Mouse (Mus musculus) forebrain, postnatal 0 days (tissue): ENCODE data around the gene Sez6. TPM values are rescaled to one million over a fixed set of nuclear protein-coding genes. Genes with fewer than 3 reads are reported as not detected.
A peak's percentile ranks its signal among the peaks of the same experiment; 100 is the strongest.

Experiments used
- ATAC-seq: fragments of 200-750 bp; cut with Nextera tagmentation; 2 replicates; pipeline ENCODE4 v1.8.0; 2017; ENCODE audit warnings: mild to moderate bottlenecking, moderate library complexity
- DNase-seq: peaks from one replicate; pipeline ENCODE4 v3.0.0-alpha.2; 2015
- H3K27ac ChIP-seq: fragments of 300-500 bp; sonication (generic); 2 replicates; pipeline ENCODE4 v1.5.1; 2014; ENCODE audit warnings: low read depth, mild to moderate bottlenecking, antibody characterized with exemption, low read length, moderate library complexity, mixed read lengths
- H3K27me3 ChIP-seq: fragments of 300-500 bp; sonication (generic); 2 replicates; pipeline ENCODE4 v1.6.1; 2014; ENCODE audit warnings: mild to moderate bottlenecking, low read length, mixed read lengths; ENCODE audit not compliant: insufficient read depth
- H3K36me3 ChIP-seq: fragments of 300-500 bp; sonication (generic); 2 replicates; pipeline ENCODE4 v1.6.1; 2014; ENCODE audit warnings: mild to moderate bottlenecking, moderate library complexity; ENCODE audit not compliant: insufficient read depth
- H3K4me1 ChIP-seq: fragments of 300-500 bp; sonication (generic); 2 replicates; pipeline ENCODE4 v1.6.1; 2014; ENCODE audit warnings: antibody characterized with exemption; ENCODE audit not compliant: insufficient read depth
- H3K4me2 ChIP-seq: fragments of 300-500 bp; sonication (generic); 2 replicates; pipeline ENCODE4 v1.6.1; 2014; ENCODE audit warnings: low read depth, mild to moderate bottlenecking, moderate library complexity
- H3K4me3 ChIP-seq: fragments of 300-500 bp; sonication (generic); 2 replicates; pipeline ENCODE4 v1.5.1; 2014; ENCODE audit warnings: low read depth, low read length, mixed read lengths
- H3K9ac ChIP-seq: fragments of 300-500 bp; sonication (generic); 2 replicates; pipeline ENCODE4 v1.6.1; 2014; ENCODE audit warnings: mild to moderate bottlenecking
- H3K9me3 ChIP-seq: fragments of 300-500 bp; sonication (generic); 2 replicates; pipeline ENCODE4 v1.6.1; 2016; ENCODE audit warnings: low read length
- CTCF ChIP-seq: sonication (generic); IDR thresholded peaks from 2 replicates; pipeline ENCODE4 v1.5.1; 2016; ENCODE audit warnings: antibody characterized with exemption, control low read depth, low read depth
- WGBS: fragments of 180-500 bp; shearing (Covaris S2); extraction: QIAGEN DNeasy Blood & Tissue Kit; methylation state at CpG from one replicate; pipeline ENCODE4 v1.1.7; 2014; 5-methylcytosine and 5-hydroxymethylcytosine counted together
- polyA plus RNA-seq: library from polyadenylated mRNA; unstranded; fragments of >200 nt; fragmentation: Nextera tagmentation; extraction: Ambion mirVana; gene quantifications from 2 replicates; pipeline ENCODE4 v1.2.1, GENCODE M21; 2015
- total RNA-seq: library from RNA; depleted of rRNA; stranded (reverse); fragments of >200 nt; gene quantifications from 2 replicates; pipeline ENCODE4 v1.2.3, GENCODE M21; 2014

Gene Sez6
- total and polyA plus RNA-seq, 2 experiments from 2014 or later, result 194 to 214 TPM

DNA sequence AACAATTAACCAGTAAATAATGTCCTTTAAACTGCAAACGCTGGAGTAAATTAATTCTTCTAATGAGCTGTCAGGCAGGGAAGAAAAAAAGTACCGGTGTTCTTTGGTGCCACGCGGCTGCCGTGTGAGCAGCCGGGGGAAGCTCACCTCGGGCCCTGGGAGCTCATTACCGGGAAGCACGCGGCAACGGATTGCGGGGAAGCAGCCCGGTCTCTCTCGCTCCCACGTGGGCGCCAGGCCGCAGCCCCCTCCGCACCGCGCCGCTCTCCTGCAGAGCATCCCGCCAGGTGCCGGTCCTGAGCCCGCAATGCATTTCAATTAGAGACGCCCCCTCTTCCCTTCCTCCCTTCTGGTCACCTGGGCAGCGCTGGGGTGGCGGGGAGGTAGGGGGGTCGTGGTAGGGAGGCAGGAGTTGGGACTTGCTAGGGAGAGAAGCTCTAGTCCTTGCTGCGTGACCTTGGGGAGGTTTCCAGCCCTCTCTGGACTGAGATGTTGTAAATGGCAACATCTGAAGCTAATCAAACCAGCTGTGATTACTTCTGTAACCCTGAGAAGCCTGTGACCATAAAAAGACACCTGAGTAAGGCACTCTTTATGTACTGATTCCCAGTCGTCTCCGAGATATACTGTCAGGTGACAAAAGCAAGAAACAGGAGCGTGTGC lies 15.9 kb upstream of the Sez6 start:
- WGBS, result 7% methylated on average over 32 of the region's 32 CpGs
- Histone ChIP-seq H3K9me3 (no peaks in the 10 kb centered on the region), H3K4me2 (peak overlapping the region; percentile 43), H3K9ac (peak overlapping the region; percentile 41), H3K27ac (no peak overlapping the region), H3K36me3 (no peaks in the 10 kb centered on the region), H3K4me3 (no peak overlapping the region), H3K4me1 (peaks cover 5% of the 10 kb centered on the region; the same call in 1 of the 2 replicates), H3K27me3 (no peaks in the 10 kb centered on the region)
- DNase-seq, result no peak
- TF ChIP-seq CTCF, result no peak
- peak; percentile 53; the same call in 1 of the 2 replicates for ATAC-seq

- H3K4me1 ChIP-seq, result 0 out of 2 replicates have a peak, but pooled peaks cover 3% of the 10 kb centered on the region
- H3K4me3 ChIP-seq, result no peak overlapping the region
- no peaks in the 10 kb centered on the region for H3K27me3 ChIP-seq
- 87% methylated on average over 4 of the region's 4 CpGs for WGBS
- H3K27ac ChIP-seq, result no peak overlapping the region
- no peak overlapping the region for H3K9ac ChIP-seq
- no peaks in the 10 kb centered on the region for H3K9me3 ChIP-seq
- DNase-seq (no peak), ATAC-seq (no peak)
- no peak for TF ChIP-seq CTCF
- H3K4me2 ChIP-seq, result no peak overlapping the region
- H3K36me3 ChIP-seq, result no peaks in the 10 kb centered on the region
Measured at GRCm38 (mm10) chr11:77916741-77917140, 13.9 kb upstream of the Sez6 start.

DNA sequence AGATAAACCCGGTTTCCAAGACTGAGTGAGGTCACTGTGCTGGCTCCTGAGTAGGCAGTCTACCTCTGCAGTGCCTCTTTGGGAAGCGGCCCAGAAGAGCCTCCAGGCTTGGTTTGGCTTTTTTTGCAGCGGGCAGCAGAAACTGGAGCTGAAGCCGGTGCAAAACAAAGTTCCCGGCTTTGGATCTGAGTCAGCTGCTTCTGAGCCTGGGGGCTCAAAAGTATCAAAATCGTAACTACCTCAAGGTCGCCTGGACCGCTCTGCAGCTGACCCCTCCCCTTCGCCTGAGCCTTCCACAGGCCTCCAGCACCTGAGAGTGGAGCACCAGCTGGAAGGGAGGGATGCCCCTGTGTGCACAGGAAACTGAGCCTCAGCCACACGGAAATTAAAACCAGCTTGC lies 13.4 kb upstream of the Sez6 start:
- H3K4me1 ChIP-seq, result 0 out of 2 replicates have a peak, but pooled peaks cover 3% of the 10 kb centered on the region
- no peaks in the 10 kb centered on the region for H3K9me3 ChIP-seq
- no peaks in the 10 kb centered on the region for H3K36me3 ChIP-seq
- no peak for TF ChIP-seq CTCF
- H3K4me3 ChIP-seq, result no peak overlapping the region
- no peak overlapping the region for H3K27ac ChIP-seq
- H3K9ac ChIP-seq, result no peak overlapping the region
- ATAC-seq (no peak), DNase-seq (no peak)
- WGBS, result 56% methylated on average over 10 of the region's 10 CpGs
- no peak overlapping the region for H3K4me2 ChIP-seq
- H3K27me3 ChIP-seq, result no peaks in the 10 kb centered on the region

- Histone ChIP-seq H3K9ac (no peak overlapping the region), H3K27me3 (no peaks in the 10 kb centered on the region), H3K36me3 (no peaks in the 10 kb centered on the region), H3K4me3 (no peak overlapping the region), H3K4me2 (no peak overlapping the region), H3K27ac (no peak overlapping the region), H3K4me1 (peaks cover 11% of the 10 kb centered on the region; the same call in 1 of the 2 replicates), H3K9me3 (no peaks in the 10 kb centered on the region)
- TF ChIP-seq CTCF, result no peak
- DNase-seq (no peak), ATAC-seq (no peak)
- 66% methylated on average over 4 of the region's 4 CpGs for WGBS
Measured at GRCm38 (mm10) chr11:77923285-77923684, 7.3 kb upstream of the Sez6 start.

GRCm38 (mm10) chr11:77925836-77926657 lies 4.6 kb upstream of the Sez6 start:
- 16% methylated on average over 9 of the region's 9 CpGs for WGBS
- no peak overlapping the region for H3K4me2 ChIP-seq
- peaks cover 17% of the 10 kb centered on the region; the same call in 1 of the 2 replicates for H3K4me1 ChIP-seq

DNA sequence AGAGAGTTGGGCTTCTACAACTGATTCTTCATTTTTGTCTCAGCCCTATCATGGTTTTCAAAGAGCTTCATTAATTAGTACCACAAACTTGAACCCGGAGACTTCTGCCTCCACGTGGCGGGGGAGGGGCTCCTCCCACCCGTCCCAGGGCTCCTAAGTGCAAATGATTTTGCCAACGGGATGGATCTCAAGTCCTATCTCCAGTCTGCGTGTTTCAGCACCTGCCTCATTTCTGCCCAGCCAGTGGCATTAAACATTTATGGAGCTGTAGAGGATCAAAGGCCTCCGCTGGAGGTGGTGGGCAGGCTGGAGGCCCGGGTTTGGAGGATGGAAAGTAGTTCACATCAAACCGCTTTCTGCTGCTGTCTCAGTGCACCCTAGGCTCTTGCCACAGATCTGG lies 3.9 kb upstream of the Sez6 start:
- peaks cover 17% of the 10 kb centered on the region; the same call in 1 of the 2 replicates for H3K4me1 ChIP-seq
- ATAC-seq, result no peak
- H3K27me3 ChIP-seq, result no peaks in the 10 kb centered on the region
- no peak overlapping the region for H3K4me2 ChIP-seq
- H3K36me3 ChIP-seq, result no peaks in the 10 kb centered on the region
- no peak for TF ChIP-seq CTCF
- peak overlapping the region; percentile 46; the same call in 1 of the 2 replicates for H3K27ac ChIP-seq
- no peak for DNase-seq
- no peak overlapping the region for H3K9ac ChIP-seq
- WGBS, result 20% methylated on average over 9 of the region's 9 CpGs
- no peaks in the 10 kb centered on the region for H3K9me3 ChIP-seq
- no peak overlapping the region for H3K4me3 ChIP-seq

More at GRCm38 (mm10) chr11:77925836-77926657, 4.6 kb upstream of the Sez6 start:
- Histone ChIP-seq H3K36me3 (no peaks in the 10 kb centered on the region), H3K9me3 (no peaks in the 10 kb centered on the region), H3K9ac (no peak overlapping the region), H3K27ac (peak overlapping the region; percentile 46), H3K27me3 (no peaks in the 10 kb centered on the region), H3K4me3 (no peak overlapping the region)
- DNase-seq (no peak), ATAC-seq (peak; percentile 49)
- no peak for TF ChIP-seq CTCF

GRCm38 (mm10) chr11:77927837-77928236 lies 2.8 kb upstream of the Sez6 start:
- H3K4me1 ChIP-seq, result peaks cover 17% of the 10 kb centered on the region; the same call in 1 of the 2 replicates
- no peak for TF ChIP-seq CTCF
- ATAC-seq (no peak), DNase-seq (no peak)
- no peak overlapping the region for H3K4me2 ChIP-seq
- WGBS, result 74% methylated on average over 5 of the region's 5 CpGs
- H3K4me3 ChIP-seq, result no peak overlapping the region
- H3K36me3 ChIP-seq, result no peaks in the 10 kb centered on the region
- H3K9ac ChIP-seq, result no peak overlapping the region
- no peak overlapping the region for H3K27ac ChIP-seq
- no peaks in the 10 kb centered on the region for H3K9me3 ChIP-seq
- no peaks in the 10 kb centered on the region for H3K27me3 ChIP-seq
